Mouse (Mus musculus) adrenal gland, postnatal 4 days (tissue): Measurements from ENCODE around the gene 4930430F08Rik. TPM values are rescaled to one million over a fixed set of nuclear protein-coding genes. Genes with fewer than 3 reads are reported as not detected.

Source experiments
- DNase-seq, 2 experiments: peaks; one replicate each; pipeline ENCODE4 v3.0.0; 2021 to 2022; ENCODE audit warnings: low spot score in 2 of 2, mixed read lengths in 2 of 2
- total RNA-seq, 2 experiments: library from RNA; stranded (reverse); gene quantifications; 2 replicates each; pipeline ENCODE4 v1.2.3; 2021

The 4930430F08Rik gene
- total RNA-seq, 2 experiments from 2014 or later: 10.0 to 12.4 TPM

DNA sequence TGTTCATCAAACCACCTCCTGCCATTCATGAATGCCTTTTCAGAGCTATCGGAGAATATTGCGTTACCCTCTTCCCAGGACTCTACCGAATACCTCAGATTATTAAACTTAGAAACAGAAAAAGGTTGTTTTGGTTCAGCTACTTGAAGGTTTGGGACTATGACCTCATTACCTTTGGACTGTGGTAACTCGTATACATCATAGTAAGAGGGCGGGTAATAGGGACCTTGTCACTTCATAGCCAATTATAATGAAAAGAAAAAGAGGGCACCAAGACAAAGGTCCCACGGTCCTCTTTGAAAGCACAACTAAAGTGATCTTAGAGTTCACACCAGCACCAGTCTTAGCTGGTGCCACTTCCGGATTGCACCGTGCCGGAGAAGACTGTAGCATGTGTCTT is 67.9 kb downstream of the 4930430F08Rik start:
- no peak for DNase-seq

Other genes starting within 250 kb of the 4930430F08Rik start
- not detected for gene Gm4302, start 249.6 kb downstream of the 4930430F08Rik start, total RNA-seq
- gene Gm4303, start 244.5 kb downstream of the 4930430F08Rik start, total RNA-seq: not detected
- not detected for gene Gm4305, start 239.3 kb downstream of the 4930430F08Rik start, total RNA-seq
- gene Gm4307, start 229.1 kb downstream of the 4930430F08Rik start, total RNA-seq: not detected
- gene Gm4312, start 207.9 kb downstream of the 4930430F08Rik start, total RNA-seq: not detected
- 10 to 100 TPM; 24.8 to 25.4 TPM for gene Tmtc3, start 103.1 kb downstream of the 4930430F08Rik start, total RNA-seq
- gene Cep290, start 102.9 kb downstream of the 4930430F08Rik start, total RNA-seq: 10 to 100 TPM in 1 of 2 experiments, 1 to 10 TPM in 1; 9.1 to 12.2 TPM
- gene 1700017N19Rik, start 61 bp upstream of the 4930430F08Rik start, total RNA-seq: not detected